Mouse (Mus musculus): ENCODE results near the gene Gtf2h1. TPM values are rescaled to one million over a fixed set of nuclear protein-coding genes. Genes with fewer than 3 reads are reported as not detected.

Gene Gtf2h1
- total RNA-seq, 1 experiment: 71.7 TPM

- no peak overlapping the region for H3K9ac ChIP-seq (ENCODE audit: insufficient read depth, low read depth, low read length, poor library complexity, severe bottlenecking)
- no peaks in the 10 kb centered on the region for H3K36me3 ChIP-seq (ENCODE audit: control insufficient read depth, insufficient read depth, low read length, poor library complexity, severe bottlenecking)
- in situ Hi-C loops (cut with MboI; ENCODE audit: low sequenced_read_pairs in 2 of 2, unreplicated experiment in 2 of 2): no loop called here
- DNase-seq (ENCODE audit: low read depth, low spot score): no peak
- H3K27ac ChIP-seq (ENCODE audit: insufficient read depth, low read depth, low read length, poor library complexity, severe bottlenecking): no peak overlapping the region
- no peaks in the 10 kb centered on the region for H3K9me3 ChIP-seq (ENCODE audit: control insufficient read depth, insufficient read depth, low read depth, low read length)
- TF ChIP-seq CHD2 (IDR thresholded peaks at IDR 0.05; ENCODE audit: low read depth, low read length): no peak
- no peak overlapping the region for H3K4me3 ChIP-seq (ENCODE audit: insufficient read depth in 1 of 2, low read depth in 1 of 2, low read length in 2 of 2, poor library complexity in 1 of 2, severe bottlenecking in 1 of 2)
- H3K4me1 ChIP-seq (ENCODE audit: control insufficient read depth in 2 of 2, insufficient read depth in 2 of 2, low read length in 2 of 2, poor library complexity in 1 of 2): peaks cover 3 to 25% of the 10 kb centered on the region in 2 experiments
Observed at GRCm38 (mm10) chr7:46834994-46835610, 39.2 kb downstream of the Gtf2h1 start.

- no peak for DNase-seq (ENCODE audit: low read depth, low spot score)
- no peaks in the 10 kb centered on the region for H3K9me3 ChIP-seq (ENCODE audit: control insufficient read depth, insufficient read depth, low read depth, low read length)
- in situ Hi-C loops (cut with MboI; ENCODE audit: low sequenced_read_pairs in 2 of 2, unreplicated experiment in 2 of 2): no loop called here
- TF ChIP-seq HCFC1 (IDR thresholded peaks at IDR 0.05; ENCODE audit: borderline replicate concordance, insufficient read depth, low read length) (no peak), MAFK (IDR thresholded peaks at IDR 0.05; ENCODE audit: insufficient read depth, low read depth, low read length) (no peak), ZC3H11A (IDR thresholded peaks at IDR 0.05; ENCODE audit: borderline replicate concordance, low read depth, low read length) (no peak), CHD2 (IDR thresholded peaks at IDR 0.05; ENCODE audit: low read depth, low read length) (no peak), ZNF384 (IDR thresholded peaks at IDR 0.05; ENCODE audit: low read depth, low read length) (no peak)
- no peak overlapping the region for H3K4me3 ChIP-seq (ENCODE audit: insufficient read depth in 1 of 2, low read depth in 1 of 2, low read length in 2 of 2, poor library complexity in 1 of 2, severe bottlenecking in 1 of 2)
- no peak overlapping the region for H3K9ac ChIP-seq (ENCODE audit: insufficient read depth, low read depth, low read length, poor library complexity, severe bottlenecking)
- H3K4me1 ChIP-seq (ENCODE audit: control insufficient read depth in 2 of 2, insufficient read depth in 2 of 2, low read length in 2 of 2, poor library complexity in 1 of 2): peaks cover 6 to 36% of the 10 kb centered on the region in 2 experiments
- H3K27ac ChIP-seq (ENCODE audit: insufficient read depth, low read depth, low read length, poor library complexity, severe bottlenecking): no peak overlapping the region
- no peaks in the 10 kb centered on the region for H3K36me3 ChIP-seq (ENCODE audit: control insufficient read depth, insufficient read depth, low read length, poor library complexity, severe bottlenecking)
Observed at GRCm38 (mm10) chr7:46836357-46836756, 40.5 kb downstream of the Gtf2h1 start.

DNA sequence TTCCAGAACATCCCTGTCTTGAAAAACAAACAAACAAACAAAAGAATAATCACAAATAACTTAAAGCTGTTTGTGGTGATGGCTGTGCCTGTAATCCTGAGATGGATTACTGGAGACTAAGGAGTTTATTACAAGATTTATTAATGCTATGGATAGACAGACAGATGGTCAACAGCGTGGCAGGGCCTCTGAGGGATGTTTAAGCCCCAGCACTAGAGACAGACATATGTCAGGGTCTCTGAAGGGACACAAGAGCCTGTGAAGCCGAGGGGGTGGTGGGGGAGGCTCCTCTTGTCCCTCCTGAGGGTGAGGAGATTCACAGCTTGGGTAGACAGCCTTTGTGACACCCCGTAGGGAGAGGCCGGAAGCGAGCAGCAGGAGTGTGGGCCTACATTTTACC, 41.2 kb downstream of the Gtf2h1 start:
- Histone ChIP-seq H3K9me3 (ENCODE audit: control insufficient read depth, insufficient read depth, low read depth, low read length) (no peaks in the 10 kb centered on the region), H3K36me3 (ENCODE audit: control insufficient read depth, insufficient read depth, low read length, poor library complexity, severe bottlenecking) (no peaks in the 10 kb centered on the region), H3K4me1 (ENCODE audit: control insufficient read depth in 2 of 2, insufficient read depth in 2 of 2, low read length in 2 of 2, poor library complexity in 1 of 2) (peaks cover 9 to 43% of the 10 kb centered on the region in 2 experiments), H3K9ac (ENCODE audit: insufficient read depth, low read depth, low read length, poor library complexity, severe bottlenecking) (no peak overlapping the region), H3K4me3 (ENCODE audit: insufficient read depth in 1 of 2, low read depth in 1 of 2, low read length in 2 of 2, poor library complexity in 1 of 2, severe bottlenecking in 1 of 2) (no peak overlapping the region), H3K27ac (ENCODE audit: insufficient read depth, low read depth, low read length, poor library complexity, severe bottlenecking) (no peak overlapping the region)
- TF ChIP-seq ZNF384 (IDR thresholded peaks at IDR 0.05; ENCODE audit: low read depth, low read length): no peak
- no peak for TF ChIP-seq HCFC1 (IDR thresholded peaks at IDR 0.05; ENCODE audit: borderline replicate concordance, insufficient read depth, low read length)
- TF ChIP-seq MAFK (IDR thresholded peaks at IDR 0.05; ENCODE audit: insufficient read depth, low read depth, low read length): no peak
- TF ChIP-seq ZC3H11A (IDR thresholded peaks at IDR 0.05; ENCODE audit: borderline replicate concordance, low read depth, low read length): no peak
- no peak for TF ChIP-seq CHD2 (IDR thresholded peaks at IDR 0.05; ENCODE audit: low read depth, low read length)
- in situ Hi-C loops (cut with MboI; ENCODE audit: low sequenced_read_pairs in 2 of 2, unreplicated experiment in 2 of 2): no loop called here
- no peak for DNase-seq (ENCODE audit: low read depth, low spot score)

DNA sequence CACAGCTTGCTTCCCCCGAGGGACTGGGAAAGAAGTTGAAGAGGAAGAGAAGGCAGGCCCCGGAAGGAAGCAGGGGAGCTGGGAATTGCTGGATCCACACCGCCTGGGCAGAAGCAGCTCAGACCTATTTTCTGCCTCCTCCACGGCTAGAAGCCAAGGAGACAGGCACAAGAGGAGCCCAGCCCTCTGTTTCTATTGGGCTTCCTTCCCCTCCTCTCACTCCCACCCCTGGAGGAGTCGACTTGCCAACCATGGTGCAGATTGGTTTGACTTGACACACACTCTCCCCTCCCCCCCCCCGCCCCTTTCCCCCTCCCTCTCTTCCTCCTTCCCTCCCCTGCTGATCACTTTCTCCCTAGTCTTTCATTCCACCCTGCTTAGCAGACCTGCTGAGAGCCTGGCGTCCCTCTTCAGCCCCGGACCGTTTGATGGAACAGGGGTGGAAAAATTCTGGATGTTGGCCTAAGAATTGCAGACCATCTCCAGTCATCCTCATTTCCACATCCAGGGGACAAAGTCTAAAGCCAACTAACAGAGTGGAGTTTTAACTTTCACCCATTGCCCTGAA, 42.3 kb downstream of the Gtf2h1 start:
- no peak for DNase-seq (ENCODE audit: low read depth, low spot score)
- H3K4me1 ChIP-seq (ENCODE audit: control insufficient read depth in 2 of 2, insufficient read depth in 2 of 2, low read length in 2 of 2, poor library complexity in 1 of 2): peaks cover 9 to 46% of the 10 kb centered on the region in 2 experiments
- H3K9ac ChIP-seq (ENCODE audit: insufficient read depth, low read depth, low read length, poor library complexity, severe bottlenecking): peak overlapping the region; percentile 13; the same call in 1 of the 2 replicates
- in situ Hi-C loops (cut with MboI; ENCODE audit: low sequenced_read_pairs in 2 of 2, unreplicated experiment in 2 of 2): no loop called here
- H3K9me3 ChIP-seq (ENCODE audit: control insufficient read depth, insufficient read depth, low read depth, low read length): no peaks in the 10 kb centered on the region
- 0 out of 4 replicates have a peak overlapping the region, but pooled peaks of 1 of the 2 experiments have one; percentile 5 for H3K4me3 ChIP-seq (ENCODE audit: insufficient read depth in 1 of 2, low read depth in 1 of 2, low read length in 2 of 2, poor library complexity in 1 of 2, severe bottlenecking in 1 of 2)
- H3K36me3 ChIP-seq (ENCODE audit: control insufficient read depth, insufficient read depth, low read length, poor library complexity, severe bottlenecking): no peaks in the 10 kb centered on the region
- peak overlapping the region; percentile 26; the same call in 1 of the 2 replicates for H3K27ac ChIP-seq (ENCODE audit: insufficient read depth, low read depth, low read length, poor library complexity, severe bottlenecking)
- no peak for TF ChIP-seq ZC3H11A (IDR thresholded peaks at IDR 0.05; ENCODE audit: borderline replicate concordance, low read depth, low read length)
- no peak for TF ChIP-seq MAFK (IDR thresholded peaks at IDR 0.05; ENCODE audit: insufficient read depth, low read depth, low read length)
- no peak for TF ChIP-seq ZNF384 (IDR thresholded peaks at IDR 0.05; ENCODE audit: low read depth, low read length)
- no peak for TF ChIP-seq CHD2 (IDR thresholded peaks at IDR 0.05; ENCODE audit: low read depth, low read length)
- no peak for TF ChIP-seq HCFC1 (IDR thresholded peaks at IDR 0.05; ENCODE audit: borderline replicate concordance, insufficient read depth, low read length)
